Mouse (Mus musculus): ENCODE results near the gene Flt3.
A peak's percentile ranks its signal among the peaks of the same experiment; 100 is the strongest.

Gene Flt3

GRCm38 (mm10) chr5:147354985-147355384 is 45.3 kb downstream of the Flt3 start:
- no peak for DNase-seq (ENCODE audit: low read depth, low spot score)

DNA sequence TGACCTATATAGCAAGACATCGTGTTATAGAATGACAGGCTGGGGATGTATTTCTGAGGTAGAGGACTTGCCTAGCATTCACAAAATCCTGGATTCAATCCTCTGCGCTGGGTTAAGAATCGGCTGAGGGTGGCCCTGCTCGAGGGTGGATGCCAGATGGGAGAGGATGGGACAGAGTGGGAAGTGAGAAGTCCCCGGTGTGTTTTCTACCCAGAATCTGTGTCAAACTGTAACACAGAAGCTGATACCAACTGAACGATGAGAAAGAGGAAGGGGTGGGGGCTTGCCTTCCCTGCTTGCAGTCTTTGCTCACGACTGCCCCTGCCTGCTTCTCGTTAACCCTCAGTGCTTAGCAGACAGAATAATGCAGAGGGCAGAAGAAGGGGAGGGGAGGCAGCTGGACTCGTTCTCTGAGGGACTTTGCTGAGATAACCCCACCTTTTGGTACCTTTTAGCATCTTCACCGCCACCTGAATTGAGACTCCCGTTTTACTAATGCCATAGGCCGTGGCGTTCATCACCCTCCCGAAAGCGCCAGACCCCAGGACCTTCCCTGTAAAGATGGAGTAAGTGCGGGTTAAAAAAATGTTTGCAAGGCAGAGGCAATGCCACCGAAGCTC is 46.0 kb downstream of the Flt3 start:
- DNase-seq (ENCODE audit: low read depth, low spot score): no peak

DNA sequence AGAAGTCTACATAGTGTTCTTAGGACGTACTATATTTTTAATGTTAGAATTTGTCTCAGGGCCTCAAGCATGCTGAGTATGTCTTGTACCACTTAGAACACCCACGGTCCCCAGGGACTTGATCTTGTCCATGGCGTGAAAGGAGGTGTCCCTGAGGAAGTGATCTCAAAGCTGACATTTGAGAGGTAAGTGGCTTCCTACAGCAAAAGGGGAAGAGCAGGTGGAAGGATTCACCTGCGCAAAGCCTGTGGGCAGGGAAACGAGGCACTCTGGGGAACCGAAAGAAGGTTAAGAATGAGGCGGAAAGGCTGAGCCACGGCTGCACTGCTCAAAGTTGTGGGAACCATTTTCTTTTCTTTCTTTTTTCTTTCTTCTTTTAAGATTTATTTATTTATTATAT is 48.4 kb downstream of the Flt3 start:
- DNase-seq (ENCODE audit: low read depth, low spot score): no peak

DNA sequence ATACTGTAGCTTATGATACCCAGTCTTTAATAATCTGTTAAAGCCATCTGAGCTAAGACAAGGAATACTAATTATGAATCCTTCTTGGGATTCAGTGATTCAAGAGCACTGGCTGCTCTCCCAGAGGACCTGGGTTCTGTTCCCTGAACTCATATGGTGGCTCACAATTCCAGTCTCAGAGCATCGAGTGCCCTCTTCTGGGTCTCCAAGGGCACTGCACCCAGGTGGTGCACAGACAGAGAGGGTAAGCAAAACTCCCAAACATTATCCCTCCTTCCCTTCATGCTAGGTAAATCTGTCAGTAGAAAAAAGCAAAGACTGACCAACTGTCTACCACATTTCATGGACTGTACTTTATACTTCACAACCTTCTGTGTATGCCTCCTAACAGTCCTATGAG is 54.3 kb downstream of the Flt3 start:
- no peak for DNase-seq (ENCODE audit: low read depth, low spot score)

DNA sequence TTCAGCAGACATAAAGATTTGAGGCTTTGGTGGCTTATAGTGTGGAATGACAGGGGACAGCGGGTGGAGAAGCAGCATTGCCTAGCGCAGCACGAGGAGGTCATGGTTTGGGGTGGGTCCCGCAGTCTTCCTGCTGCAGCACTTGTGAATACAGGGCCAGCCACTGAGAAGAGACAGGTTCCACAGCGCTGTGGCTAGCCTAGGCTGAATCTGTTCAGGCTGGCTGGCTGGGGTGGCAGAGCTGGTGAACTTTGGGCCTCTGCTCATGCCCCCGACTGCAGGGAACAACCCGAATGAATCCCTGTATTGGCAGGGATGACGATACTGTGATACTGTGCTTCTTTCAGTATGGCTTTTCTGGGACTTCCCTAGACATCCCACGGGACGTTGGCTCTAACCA is 56.4 kb downstream of the Flt3 start:
- DNase-seq (ENCODE audit: low read depth, low spot score): no peak

DNA sequence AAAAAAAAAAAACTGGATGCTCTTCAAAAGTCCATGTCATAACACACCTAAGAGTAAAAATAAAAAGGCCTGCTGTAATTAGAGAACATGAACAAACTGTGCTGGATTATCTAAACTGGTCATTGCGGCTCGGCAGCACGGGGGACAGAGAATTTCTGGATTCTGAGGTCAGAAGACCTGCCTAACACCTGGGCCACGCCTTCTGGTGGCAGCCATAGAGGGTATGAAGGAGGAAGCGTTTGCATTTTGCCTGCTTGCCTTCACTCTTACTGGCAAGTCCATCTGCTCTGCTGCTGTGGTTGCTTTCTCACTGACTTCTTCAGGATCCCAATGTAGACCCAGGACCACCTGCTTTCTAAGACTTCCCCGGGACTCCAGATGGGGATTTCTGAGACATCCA is 57.4 kb downstream of the Flt3 start:
- DNase-seq (ENCODE audit: low read depth, low spot score): no peak

GRCm38 (mm10) chr5:147340741-147341414 is 59.4 kb downstream of the Flt3 start:
- DNase-seq (ENCODE audit: low read depth, low spot score): peak; percentile 45

GRCm38 (mm10) chr5:147339560-147339959 is 60.7 kb downstream of the Flt3 start:
- no peak for DNase-seq (ENCODE audit: low read depth, low spot score)

- no peak for DNase-seq (ENCODE audit: low read depth, low spot score)
Observed at GRCm38 (mm10) chr5:147338967-147339366, 61.3 kb downstream of the Flt3 start.

DNA sequence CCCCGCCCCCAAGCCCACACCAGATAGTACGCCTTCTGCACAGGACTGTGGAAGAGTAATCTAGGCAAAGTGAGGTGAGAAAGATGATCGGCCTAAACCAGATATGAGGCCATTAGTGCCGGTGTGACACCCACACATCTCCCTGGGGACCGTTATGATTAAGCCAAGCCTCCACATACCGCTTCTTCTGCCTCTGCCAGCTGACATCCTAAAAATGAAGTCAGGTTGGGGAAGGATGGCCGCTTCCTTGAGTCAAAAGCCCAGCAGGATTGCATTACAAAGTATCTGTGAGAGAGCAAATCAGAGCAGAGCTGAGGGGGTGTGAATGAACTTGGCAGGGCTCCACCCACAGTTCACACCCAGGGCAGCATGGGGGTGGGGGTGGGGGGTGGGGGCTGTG is 67.6 kb downstream of the Flt3 start:
- no peak for DNase-seq (ENCODE audit: low read depth, low spot score)

- DNase-seq (ENCODE audit: low read depth, low spot score): no peak
Observed at GRCm38 (mm10) chr5:147331547-147331946, 68.7 kb downstream of the Flt3 start.

GRCm38 (mm10) chr5:147329946-147330345 is 70.3 kb downstream of the Flt3 start:
- DNase-seq (ENCODE audit: low read depth, low spot score): no peak

GRCm38 (mm10) chr5:147327636-147328035 is 72.7 kb downstream of the Flt3 start:
- no peak for DNase-seq (ENCODE audit: low read depth, low spot score)

- no peak for DNase-seq (ENCODE audit: low read depth, low spot score)
Observed at GRCm38 (mm10) chr5:147325931-147326330, 74.4 kb downstream of the Flt3 start.

- DNase-seq (ENCODE audit: low read depth, low spot score): peak; percentile 71
Observed at GRCm38 (mm10) chr5:147323237-147323917, 76.9 kb downstream of the Flt3 start.

GRCm38 (mm10) chr5:147322183-147322582 is 78.1 kb downstream of the Flt3 start, which contains the start of gene Urad:
Gene Urad, minus strand, starts transcription at chr5:147322440.
- no peak for DNase-seq (ENCODE audit: low read depth, low spot score)

DNA sequence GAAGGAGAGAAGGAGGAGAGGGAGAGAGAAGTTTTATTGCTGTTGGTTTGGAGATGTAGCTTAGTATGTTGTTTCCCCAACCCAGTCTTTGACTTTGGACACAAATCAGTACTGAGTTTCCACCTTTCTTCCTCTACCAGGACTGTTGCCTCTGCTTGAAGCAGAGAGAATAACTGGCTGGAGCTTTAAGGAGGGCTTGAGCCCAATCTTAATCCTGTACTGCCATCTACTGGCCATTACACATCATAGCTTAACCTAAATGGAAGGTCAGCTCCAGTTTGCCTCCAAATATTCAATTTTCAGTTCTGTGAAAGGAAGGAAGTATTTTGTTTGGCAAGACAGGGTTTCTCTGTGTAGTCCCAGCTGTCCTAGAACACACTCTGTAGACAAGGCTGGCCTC is 80.6 kb downstream of the Flt3 start:
- peak; percentile 81 for DNase-seq (ENCODE audit: low read depth, low spot score)

DNA sequence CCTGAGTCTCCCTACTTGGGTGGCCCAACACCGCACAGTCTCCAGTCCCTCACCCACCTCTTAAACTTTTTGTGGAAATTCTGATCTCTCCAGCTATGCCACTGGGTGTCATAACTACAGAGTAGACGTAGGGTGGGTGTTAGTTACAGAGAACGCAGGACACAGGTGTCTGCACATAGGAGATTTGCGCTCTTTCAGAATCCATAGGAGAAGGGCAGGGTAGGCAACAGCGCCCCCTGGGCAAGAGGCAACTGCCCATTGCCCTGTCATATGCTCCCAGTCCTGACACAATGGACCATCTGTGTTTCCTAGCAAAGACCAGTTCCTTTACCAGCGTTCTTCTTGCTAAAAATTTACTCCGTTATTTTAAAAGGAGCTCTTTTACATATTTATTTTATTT is 82.3 kb downstream of the Flt3 start:
- DNase-seq (ENCODE audit: low read depth, low spot score): no peak

- no peak for DNase-seq (ENCODE audit: low read depth, low spot score)
Observed at GRCm38 (mm10) chr5:147317321-147317720, 83.0 kb downstream of the Flt3 start.

GRCm38 (mm10) chr5:147315432-147316075 is 84.7 kb downstream of the Flt3 start:
- no peak for DNase-seq (ENCODE audit: low read depth, low spot score)

DNA sequence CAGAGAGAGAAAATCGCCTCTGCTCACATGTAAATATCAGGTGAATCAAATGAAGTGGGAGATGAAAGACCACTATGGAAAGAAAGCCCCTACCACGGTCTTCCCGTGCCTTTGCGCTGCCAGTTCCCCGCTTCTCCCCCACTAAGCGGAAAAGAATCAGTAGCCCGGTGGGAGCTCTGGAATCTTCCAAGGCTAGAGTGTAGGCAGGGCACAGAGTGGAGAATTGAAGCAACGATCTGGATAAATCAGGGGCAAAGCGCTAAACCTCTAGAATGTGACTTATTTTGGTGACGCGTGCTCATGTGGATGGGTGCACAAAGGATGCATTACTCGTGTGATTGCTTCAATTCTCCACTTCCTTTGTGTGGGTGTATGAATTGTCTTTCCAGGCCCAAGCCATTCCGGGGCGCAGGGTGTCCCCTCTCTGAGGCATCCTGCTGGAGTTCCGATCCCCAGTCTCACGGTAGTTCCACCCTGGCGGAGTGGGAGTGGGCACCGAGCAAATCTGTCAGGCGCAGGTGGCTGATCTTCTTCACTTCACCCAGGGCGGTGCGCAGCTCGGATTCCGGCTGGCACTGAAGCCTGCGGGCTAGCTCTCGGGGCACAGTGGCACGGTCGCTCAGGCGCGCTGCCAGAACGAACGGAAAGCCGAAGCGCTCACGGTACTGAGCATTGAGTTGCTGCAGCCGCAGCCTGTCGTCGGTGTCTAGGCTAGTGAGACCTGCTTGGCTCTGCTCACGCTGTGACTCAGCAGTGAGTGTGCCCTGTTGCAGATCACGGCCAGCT is 85.5 kb downstream of the Flt3 start:
- no peak for DNase-seq (ENCODE audit: low read depth, low spot score)

Measured in mesoderm, embryonic 11.5 days (tissue).